Mouse (Mus musculus): Measurements from ENCODE around the gene P2rx6.

- TF ChIP-seq CTCF (IDR thresholded peaks at IDR 0.05) (no peak), EP300 (IDR thresholded peaks at IDR 0.05; ENCODE audit: insufficient read depth, low read depth, low read length) (no peak), POLR2A (IDR thresholded peaks at IDR 0.05; ENCODE audit: insufficient read depth, low read depth, low read length) (no peak)
Observed at GRCm38 (mm10) chr16:17563580-17563979, 1.9 kb downstream of the P2rx6 start.
